Mouse (Mus musculus): ENCODE results near the gene Icos. TPM values are rescaled to one million over a fixed set of nuclear protein-coding genes. Genes with fewer than 3 reads are reported as not detected.
A peak's percentile ranks its signal among the peaks of the same experiment; 100 is the strongest.

Gene Icos
- polyA plus RNA-seq, 1 experiment = not detected

- H3K79me2 ChIP-seq (ENCODE audit: control insufficient read depth, insufficient read depth) = no peaks in the 10 kb centered on the region
- H3K36me3 ChIP-seq (ENCODE audit: control insufficient read depth, insufficient read depth) = no peaks in the 10 kb centered on the region
Observed at GRCm38 (mm10) chr1:60956196-60956595, 21.5 kb upstream of the Icos start.

GRCm38 (mm10) chr1:60958287-60958686 lies 19.4 kb upstream of the Icos start:
- TF ChIP-seq MYOD1 (IDR thresholded peaks at IDR 0.05; ENCODE audit: control insufficient read depth, insufficient read length, low read depth) (no peak), MAX (IDR thresholded peaks at IDR 0.05) (no peak), MYOG (IDR thresholded peaks at IDR 0.05; ENCODE audit: control insufficient read depth, extremely low read depth, insufficient read length) (no peak), USF1 (IDR thresholded peaks at IDR 0.05; ENCODE audit: low read depth) (no peak), CTCF (IDR thresholded peaks at IDR 0.05; ENCODE audit: control insufficient read depth, insufficient read depth, insufficient read length) (no peak), CEBPB (IDR thresholded peaks at IDR 0.05; ENCODE audit: low read depth) (no peak), FOSL1 (IDR thresholded peaks at IDR 0.05; ENCODE audit: insufficient read depth, low read length, poor library complexity, severe bottlenecking) (no peak)
- Histone ChIP-seq H3ac (ENCODE audit: control insufficient read depth, insufficient read length, low read depth) (no peak overlapping the region), H3K36me3 (ENCODE audit: control insufficient read depth, insufficient read depth) (no peaks in the 10 kb centered on the region), H3K79me2 (ENCODE audit: control insufficient read depth, insufficient read depth) (no peaks in the 10 kb centered on the region), H3K79me3 (ENCODE audit: low read depth) (no peaks in the 10 kb centered on the region), H3K27me3 (ENCODE audit: control insufficient read depth, insufficient read depth, insufficient read length) (no peaks in the 10 kb centered on the region), H3K4me3 (ENCODE audit: insufficient read depth, poor library complexity, severe bottlenecking) (no peak overlapping the region)

More at GRCm38 (mm10) chr1:60956196-60956595, 21.5 kb upstream of the Icos start:
- TF ChIP-seq FOSL1 (IDR thresholded peaks at IDR 0.05; ENCODE audit: insufficient read depth, low read length, poor library complexity, severe bottlenecking) (no peak), MAX (IDR thresholded peaks at IDR 0.05) (no peak), CEBPB (IDR thresholded peaks at IDR 0.05; ENCODE audit: low read depth) (no peak), USF1 (IDR thresholded peaks at IDR 0.05; ENCODE audit: low read depth) (no peak), MYOG (IDR thresholded peaks at IDR 0.05; ENCODE audit: control insufficient read depth, extremely low read depth, insufficient read length) (no peak), CTCF (IDR thresholded peaks at IDR 0.05; ENCODE audit: control insufficient read depth, insufficient read depth, insufficient read length) (no peak), MYOD1 (IDR thresholded peaks at IDR 0.05; ENCODE audit: control insufficient read depth, insufficient read length, low read depth) (no peak)
- Histone ChIP-seq H3K4me3 (ENCODE audit: insufficient read depth, poor library complexity, severe bottlenecking) (no peak overlapping the region), H3K79me3 (ENCODE audit: low read depth) (no peaks in the 10 kb centered on the region), H3ac (ENCODE audit: control insufficient read depth, insufficient read length, low read depth) (no peak overlapping the region), H3K27me3 (ENCODE audit: control insufficient read depth, insufficient read depth, insufficient read length) (no peaks in the 10 kb centered on the region)

- TF ChIP-seq USF1 (IDR thresholded peaks at IDR 0.05; ENCODE audit: low read depth) (no peak), MYOG (IDR thresholded peaks at IDR 0.05; ENCODE audit: control insufficient read depth, extremely low read depth, insufficient read length) (no peak), MAX (IDR thresholded peaks at IDR 0.05) (no peak), MYOD1 (IDR thresholded peaks at IDR 0.05; ENCODE audit: control insufficient read depth, insufficient read length, low read depth) (no peak), FOSL1 (IDR thresholded peaks at IDR 0.05; ENCODE audit: insufficient read depth, low read length, poor library complexity, severe bottlenecking) (no peak), CEBPB (IDR thresholded peaks at IDR 0.05; ENCODE audit: low read depth) (no peak)
- no peak overlapping the region for H3K4me3 ChIP-seq (ENCODE audit: insufficient read depth, poor library complexity, severe bottlenecking)
- no peaks in the 10 kb centered on the region for H3K27me3 ChIP-seq (ENCODE audit: control insufficient read depth, insufficient read depth, insufficient read length)
- H3K79me2 ChIP-seq (ENCODE audit: control insufficient read depth, insufficient read depth) = no peaks in the 10 kb centered on the region
- H3K79me3 ChIP-seq (ENCODE audit: low read depth) = no peaks in the 10 kb centered on the region
- no peak overlapping the region for H3ac ChIP-seq (ENCODE audit: control insufficient read depth, insufficient read length, low read depth)
- H3K36me3 ChIP-seq (ENCODE audit: control insufficient read depth, insufficient read depth) = no peaks in the 10 kb centered on the region
Observed at GRCm38 (mm10) chr1:60959246-60959645, 18.5 kb upstream of the Icos start.

- H3ac ChIP-seq (ENCODE audit: control insufficient read depth, insufficient read length, low read depth) = no peak overlapping the region
- H3K36me3 ChIP-seq (ENCODE audit: control insufficient read depth, insufficient read depth) = no peaks in the 10 kb centered on the region
- H3K79me2 ChIP-seq (ENCODE audit: control insufficient read depth, insufficient read depth) = no peaks in the 10 kb centered on the region
- H3K4me3 ChIP-seq (ENCODE audit: insufficient read depth, poor library complexity, severe bottlenecking) = no peak overlapping the region
- TF ChIP-seq MYOG (IDR thresholded peaks at IDR 0.05; ENCODE audit: control insufficient read depth, extremely low read depth, insufficient read length) (no peak), CTCF (IDR thresholded peaks at IDR 0.05; ENCODE audit: control insufficient read depth, insufficient read depth, insufficient read length) (no peak), MAX (IDR thresholded peaks at IDR 0.05) (no peak), USF1 (IDR thresholded peaks at IDR 0.05; ENCODE audit: low read depth) (no peak), MYOD1 (IDR thresholded peaks at IDR 0.05; ENCODE audit: control insufficient read depth, insufficient read length, low read depth) (no peak)
- H3K27me3 ChIP-seq (ENCODE audit: control insufficient read depth, insufficient read depth, insufficient read length) = no peaks in the 10 kb centered on the region
- H3K79me3 ChIP-seq (ENCODE audit: low read depth) = no peaks in the 10 kb centered on the region
Observed at GRCm38 (mm10) chr1:60960451-60960850, 17.3 kb upstream of the Icos start.

- H3K4me3 ChIP-seq (ENCODE audit: insufficient read depth, poor library complexity, severe bottlenecking) = no peak overlapping the region
- no peaks in the 10 kb centered on the region for H3K79me3 ChIP-seq (ENCODE audit: low read depth)
- no peak overlapping the region for H3ac ChIP-seq (ENCODE audit: control insufficient read depth, insufficient read length, low read depth)
- TF ChIP-seq CTCF (IDR thresholded peaks at IDR 0.05; ENCODE audit: control insufficient read depth, insufficient read depth, insufficient read length) (peak; percentile 28), MAX (IDR thresholded peaks at IDR 0.05) (no peak)
- no peaks in the 10 kb centered on the region for H3K79me2 ChIP-seq (ENCODE audit: control insufficient read depth, insufficient read depth)
- no peaks in the 10 kb centered on the region for H3K36me3 ChIP-seq (ENCODE audit: control insufficient read depth, insufficient read depth)
- H3K27me3 ChIP-seq (ENCODE audit: control insufficient read depth, insufficient read depth, insufficient read length) = no peaks in the 10 kb centered on the region
Observed at GRCm38 (mm10) chr1:60961080-60961479, 16.6 kb upstream of the Icos start.

GRCm38 (mm10) chr1:60962095-60962494 lies 15.6 kb upstream of the Icos start:
- Histone ChIP-seq H3K27me3 (ENCODE audit: control insufficient read depth, insufficient read depth, insufficient read length) (no peaks in the 10 kb centered on the region), H3K36me3 (ENCODE audit: control insufficient read depth, insufficient read depth) (no peaks in the 10 kb centered on the region), H3K79me2 (ENCODE audit: control insufficient read depth, insufficient read depth) (no peaks in the 10 kb centered on the region), H3ac (ENCODE audit: control insufficient read depth, insufficient read length, low read depth) (no peak overlapping the region), H3K4me3 (ENCODE audit: insufficient read depth, poor library complexity, severe bottlenecking) (no peak overlapping the region), H3K79me3 (ENCODE audit: low read depth) (no peaks in the 10 kb centered on the region)
- TF ChIP-seq CTCF (IDR thresholded peaks at IDR 0.05; ENCODE audit: control insufficient read depth, insufficient read depth, insufficient read length) (no peak), CEBPB (IDR thresholded peaks at IDR 0.05; ENCODE audit: low read depth) (no peak), MYOG (IDR thresholded peaks at IDR 0.05; ENCODE audit: control insufficient read depth, extremely low read depth, insufficient read length) (no peak), MYOD1 (IDR thresholded peaks at IDR 0.05; ENCODE audit: control insufficient read depth, insufficient read length, low read depth) (no peak), MAX (IDR thresholded peaks at IDR 0.05) (no peak), USF1 (IDR thresholded peaks at IDR 0.05; ENCODE audit: low read depth) (no peak), FOSL1 (IDR thresholded peaks at IDR 0.05; ENCODE audit: insufficient read depth, low read length, poor library complexity, severe bottlenecking) (no peak)

Data from C2C12 (cell line).